Mouse (Mus musculus) liver, embryonic 12.5 days (tissue): ENCODE results near the gene Ap5b1. TPM values are rescaled to one million over a fixed set of nuclear protein-coding genes. Genes with fewer than 3 reads are reported as not detected.

Source experiments
- ATAC-seq: fragments of 200-750 bp; cut with Nextera tagmentation; 2 replicates; pipeline ENCODE4 v1.8.0; 2017; ENCODE audit warnings: moderate number of reproducible peaks, mild to moderate bottlenecking, moderate library complexity
- H3K27ac ChIP-seq: fragments of 300-500 bp; sonication (generic); 2 replicates; pipeline ENCODE4 v1.5.1; 2016; ENCODE audit warnings: mild to moderate bottlenecking
- H3K27me3 ChIP-seq: fragments of 300-500 bp; sonication (generic); replicated peaks from 2 replicates; pipeline ENCODE4 v1.6.1; 2016; ENCODE audit warnings: mild to moderate bottlenecking, moderate library complexity
- H3K36me3 ChIP-seq: fragments of 300-500 bp; sonication (generic); 2 replicates; pipeline ENCODE4 v1.6.1; 2016; ENCODE audit warnings: mild to moderate bottlenecking, moderate library complexity
- H3K4me1 ChIP-seq: fragments of 300-500 bp; sonication (generic); 2 replicates; pipeline ENCODE4 v1.6.1; 2016
- H3K4me2 ChIP-seq: fragments of 300-500 bp; sonication (generic); 2 replicates; pipeline ENCODE4 v1.6.1; 2016; ENCODE audit warnings: mild to moderate bottlenecking, moderate library complexity
- H3K4me3 ChIP-seq: fragments of 300-500 bp; sonication (generic); 2 replicates; pipeline ENCODE4 v1.5.1; 2016; ENCODE audit warnings: mild to moderate bottlenecking, moderate library complexity
- H3K9ac ChIP-seq: fragments of 300-500 bp; sonication (generic); 2 replicates; pipeline ENCODE4 v1.6.1; 2016; ENCODE audit warnings: mild to moderate bottlenecking, moderate library complexity
- H3K9me3 ChIP-seq: fragments of 300-500 bp; sonication (generic); replicated peaks from 2 replicates; pipeline ENCODE4 v1.6.1; 2016; ENCODE audit warnings: mild to moderate bottlenecking, moderate library complexity
- WGBS: fragments of 180-500 bp; shearing (Covaris S2); methylation state at CpG from one replicate; pipeline ENCODE4 v1.1.7; 2016; ENCODE audit not compliant: insufficient replicate concordance; 5-methylcytosine and 5-hydroxymethylcytosine counted together
- polyA plus RNA-seq: library from polyadenylated mRNA; unstranded; fragments of >200 nt; fragmentation: Nextera tagmentation; extraction: Ambion mirVana; gene quantifications from 2 replicates; pipeline ENCODE4 v1.2.1, GENCODE M21; 2016

Ap5b1 gene
- polyA plus RNA-seq, 1 experiment from 2014 or later = 3.4 TPM

DNA sequence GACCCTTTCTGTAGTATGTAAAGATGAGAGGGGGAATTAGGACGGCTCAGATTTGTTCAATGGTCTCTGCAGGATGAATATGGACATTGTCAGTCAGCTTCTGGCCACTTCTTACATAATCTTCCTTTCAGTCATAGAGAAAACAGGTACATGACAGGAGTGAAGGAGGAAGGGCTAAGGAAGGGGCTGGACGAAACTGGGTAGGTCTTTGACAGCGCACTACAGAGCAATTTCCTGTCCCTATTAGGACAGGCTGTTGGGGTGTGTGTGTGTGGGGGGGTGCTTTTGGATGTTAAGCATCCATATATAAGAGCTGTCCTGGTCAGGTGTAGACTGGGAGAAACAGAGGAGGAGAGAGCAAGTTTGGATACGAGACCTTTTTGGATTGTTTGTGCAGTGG is 31.4 kb downstream of the Ap5b1 start:
- Histone ChIP-seq H3K9ac (no peak overlapping the region), H3K36me3 (peaks cover 14% of the 10 kb centered on the region), H3K27me3 (0 out of 2 replicates have a peak, but pooled peaks cover 6% of the 10 kb centered on the region), H3K4me3 (no peak overlapping the region), H3K4me2 (no peak overlapping the region), H3K4me1 (peaks cover 25% of the 10 kb centered on the region), H3K9me3 (no peaks in the 10 kb centered on the region), H3K27ac (no peak overlapping the region)
- WGBS = 54% methylated on average over 4 of the region's 4 CpGs
- no peak for ATAC-seq

DNA sequence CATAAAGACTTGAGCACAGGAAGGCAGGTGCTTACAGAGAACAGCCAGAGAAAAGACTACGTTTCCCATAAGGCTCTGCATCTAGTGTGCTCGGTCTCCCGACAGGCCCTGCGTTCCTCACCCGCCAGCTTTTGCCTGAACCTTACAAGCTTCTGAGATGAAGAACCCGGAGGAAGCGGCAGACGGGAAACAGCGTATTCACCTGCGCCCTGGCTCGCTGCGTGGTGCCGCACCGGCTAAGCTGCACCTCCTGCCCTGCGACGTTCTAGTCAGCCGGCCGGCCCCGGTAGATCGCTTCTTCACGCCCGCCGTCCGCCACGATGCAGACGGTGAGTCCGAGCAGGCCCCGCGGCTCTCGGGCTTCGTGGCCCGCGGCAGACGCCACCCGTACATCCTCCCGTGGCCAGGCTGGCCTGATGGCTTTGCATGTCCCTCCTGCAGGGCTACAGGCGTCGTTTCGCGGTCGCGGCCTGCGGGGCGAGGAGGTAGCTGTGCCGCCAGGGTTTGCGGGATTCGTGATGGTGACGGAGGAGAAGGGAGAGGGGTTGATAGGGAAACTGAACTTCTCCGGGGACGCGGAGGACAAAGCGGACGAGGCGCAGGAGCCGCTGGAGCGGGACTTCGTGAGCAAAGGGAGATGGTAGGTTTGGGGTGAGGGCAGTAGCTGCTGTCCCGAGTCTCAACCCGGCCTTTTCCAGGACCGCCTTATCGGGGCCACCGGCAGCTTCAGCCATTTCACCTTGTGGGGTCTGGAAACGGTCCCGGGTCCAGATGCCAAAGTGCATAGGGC is 34.1 kb downstream of the Ap5b1 start, which contains the start of gene Rnaseh2c:
Gene Rnaseh2c, plus strand, starts transcription at position 122 of the 790 bp plus-strand sequence.
- Histone ChIP-seq H3K27me3 (0 out of 2 replicates have a peak, but pooled peaks cover 6% of the 10 kb centered on the region), H3K27ac (peak within 1 kb of the TSS; percentile 87), H3K9ac (peak within 1 kb of the TSS; percentile 91), H3K36me3 (peaks cover 42% of the 10 kb centered on the region), H3K9me3 (no peaks in the 10 kb centered on the region), H3K4me3 (peak within 1 kb of the TSS; percentile 71), H3K4me2 (peak within 1 kb of the TSS; percentile 86), H3K4me1 (peaks cover 28% of the 10 kb centered on the region)
- WGBS = under 1% methylated on average over 64 of the region's 64 CpGs
- peak; percentile 86 for ATAC-seq

DNA sequence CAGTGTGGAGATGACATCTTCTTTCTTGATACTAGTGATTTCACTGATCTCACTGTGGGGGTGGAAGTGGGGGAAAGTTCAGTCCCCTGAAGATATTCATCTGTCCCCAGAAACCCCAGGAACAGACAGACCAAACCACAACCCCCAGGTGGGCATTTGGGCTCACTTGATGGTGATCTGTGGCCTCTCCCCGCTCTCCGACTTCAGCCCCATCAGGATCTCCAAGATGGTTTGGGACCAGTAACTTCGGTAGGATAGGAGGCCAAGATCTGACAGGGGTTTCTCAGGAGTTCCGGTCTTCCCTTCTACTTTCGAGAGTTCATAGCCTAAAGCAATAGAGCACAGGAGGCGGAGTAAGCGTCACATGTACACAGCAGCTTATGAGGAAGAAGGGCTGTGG is 35.8 kb downstream of the Ap5b1 start:
- peaks cover 59% of the 10 kb centered on the region for H3K36me3 ChIP-seq
- peak overlapping the region; percentile 86 for H3K4me2 ChIP-seq
- 78% methylated on average over 7 of the region's 7 CpGs for WGBS
- H3K9me3 ChIP-seq = no peaks in the 10 kb centered on the region
- H3K4me1 ChIP-seq = peaks cover 34% of the 10 kb centered on the region
- H3K27me3 ChIP-seq = 0 out of 2 replicates have a peak, but pooled peaks cover 6% of the 10 kb centered on the region
- H3K27ac ChIP-seq = peak overlapping the region; percentile 87; the same call in 1 of the 2 replicates
- H3K4me3 ChIP-seq = peak overlapping the region; percentile 71
- H3K9ac ChIP-seq = no peak overlapping the region
- ATAC-seq = no peak

DNA sequence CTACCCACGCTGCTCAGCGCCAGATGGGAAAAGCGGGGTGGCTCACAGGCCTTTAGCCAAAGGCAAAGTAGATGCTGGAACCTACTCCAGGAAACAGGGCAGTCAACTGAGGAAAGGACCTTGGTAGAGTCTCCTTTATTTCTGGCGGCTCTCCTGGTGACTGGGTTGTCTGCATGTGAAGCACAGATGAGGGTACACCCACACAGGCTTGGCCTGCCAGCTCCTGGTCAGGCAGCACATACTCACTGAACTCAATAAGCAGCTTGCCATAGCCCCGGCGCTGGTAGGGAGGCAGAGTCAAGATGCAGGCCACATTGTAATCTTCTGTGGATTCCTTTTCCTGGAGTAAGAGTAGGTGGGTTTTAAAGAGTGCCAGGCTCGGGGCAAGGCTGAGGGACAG is 37.3 kb downstream of the Ap5b1 start:
- peaks cover 62% of the 10 kb centered on the region for H3K36me3 ChIP-seq
- no peak for ATAC-seq
- H3K4me3 ChIP-seq = no peak overlapping the region
- H3K27me3 ChIP-seq = no peaks in the 10 kb centered on the region
- no peaks in the 10 kb centered on the region for H3K9me3 ChIP-seq
- no peak overlapping the region for H3K27ac ChIP-seq
- no peak overlapping the region for H3K9ac ChIP-seq
- peaks cover 42% of the 10 kb centered on the region for H3K4me1 ChIP-seq
- H3K4me2 ChIP-seq = no peak overlapping the region
- WGBS = 90% methylated on average over 7 of the region's 7 CpGs

DNA sequence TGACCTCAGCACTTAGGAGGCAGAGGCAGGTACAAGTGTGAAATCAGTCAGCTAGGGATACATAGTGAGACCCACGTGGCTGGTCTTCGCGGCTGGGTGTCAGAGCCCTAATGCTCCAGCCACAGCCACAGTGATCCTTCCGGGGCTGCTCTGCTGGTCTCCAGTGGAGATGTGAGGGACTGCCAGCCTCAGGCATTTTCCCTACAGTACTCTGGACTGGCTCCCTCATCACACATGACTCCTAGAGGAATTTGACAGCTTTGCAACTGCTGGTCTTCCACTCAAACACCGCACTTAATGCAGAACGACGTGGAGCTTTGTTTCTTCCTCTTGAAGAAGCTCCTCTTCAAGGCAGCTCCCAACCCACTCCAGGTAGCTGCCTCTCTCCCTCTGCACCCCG is 38.4 kb downstream of the Ap5b1 start:
- H3K4me3 ChIP-seq = no peak overlapping the region
- WGBS = 80% methylated on average over 8 of the region's 8 CpGs
- H3K36me3 ChIP-seq = peaks cover 62% of the 10 kb centered on the region
- H3K27me3 ChIP-seq = no peaks in the 10 kb centered on the region
- H3K27ac ChIP-seq = no peak overlapping the region
- H3K4me2 ChIP-seq = no peak overlapping the region
- peaks cover 52% of the 10 kb centered on the region for H3K4me1 ChIP-seq
- no peaks in the 10 kb centered on the region for H3K9me3 ChIP-seq
- H3K9ac ChIP-seq = no peak overlapping the region
- no peak for ATAC-seq

DNA sequence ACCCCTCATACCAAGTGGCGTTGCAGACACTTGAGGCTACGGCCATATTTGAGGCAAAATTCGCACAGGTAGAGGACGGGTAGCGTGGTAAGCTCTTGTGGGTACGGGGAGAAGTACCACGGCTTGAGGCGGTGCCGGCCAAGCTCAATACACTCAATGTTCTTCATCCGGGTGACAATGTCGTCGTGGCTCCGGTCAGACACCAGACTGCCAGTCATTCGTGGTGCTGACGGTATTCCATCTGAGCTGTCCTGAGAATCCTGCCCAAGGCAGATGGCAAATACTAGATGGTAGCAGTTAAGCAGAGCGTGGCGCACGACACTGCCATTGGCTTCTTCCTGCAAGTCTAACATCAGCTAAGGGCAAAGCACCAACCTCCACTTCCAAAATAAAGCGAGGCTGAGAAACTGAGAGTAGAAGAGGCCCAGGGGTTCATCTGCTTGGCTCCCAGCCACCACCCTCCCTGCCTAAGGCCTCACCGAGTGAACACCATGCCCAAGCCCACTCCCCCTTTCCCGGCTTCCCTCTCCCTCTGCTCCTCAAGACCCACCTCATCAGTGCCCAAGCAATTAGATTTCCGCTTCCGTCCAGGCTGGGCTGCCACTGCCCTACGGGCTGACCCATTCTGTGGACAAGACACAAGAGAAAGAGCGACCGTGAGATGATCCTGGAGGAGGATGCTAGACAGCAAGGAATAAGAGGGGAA is 40.0 kb downstream of the Ap5b1 start:
- WGBS = 91% methylated on average over 26 of the region's 26 CpGs
- H3K4me2 ChIP-seq = no peak overlapping the region
- H3K27me3 ChIP-seq = no peaks in the 10 kb centered on the region
- no peak overlapping the region for H3K9ac ChIP-seq
- no peak overlapping the region for H3K27ac ChIP-seq
- no peaks in the 10 kb centered on the region for H3K9me3 ChIP-seq
- peaks cover 56% of the 10 kb centered on the region for H3K4me1 ChIP-seq
- H3K36me3 ChIP-seq = peaks cover 61% of the 10 kb centered on the region
- no peak overlapping the region for H3K4me3 ChIP-seq
- no peak for ATAC-seq

DNA sequence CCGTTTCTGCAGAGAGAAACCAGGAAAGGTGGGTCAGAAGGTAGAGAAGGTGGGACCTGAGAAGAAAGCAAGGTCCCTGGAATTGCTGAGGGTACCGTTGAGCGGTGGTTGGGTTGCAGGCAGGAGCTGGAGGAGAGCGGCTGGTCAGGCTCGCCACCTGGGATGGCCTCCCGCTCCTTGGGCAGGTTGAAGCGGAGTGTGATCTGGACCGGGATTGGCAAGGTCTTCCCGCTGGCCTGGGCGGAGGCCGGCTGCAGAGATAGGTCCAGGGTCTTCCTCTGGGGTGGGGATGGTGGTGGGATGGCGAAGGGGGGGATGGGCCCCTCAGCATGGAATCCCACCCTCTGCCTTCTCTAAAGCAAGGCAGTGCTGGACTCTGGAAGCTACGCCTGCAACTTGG is 40.9 kb downstream of the Ap5b1 start:
- ATAC-seq = no peak
- WGBS = 94% methylated on average over 13 of the region's 13 CpGs
- H3K9ac ChIP-seq = peak overlapping the region; percentile 74; the same call in 1 of the 2 replicates
- H3K27me3 ChIP-seq = no peaks in the 10 kb centered on the region
- H3K9me3 ChIP-seq = no peaks in the 10 kb centered on the region
- H3K4me1 ChIP-seq = peaks cover 56% of the 10 kb centered on the region
- H3K27ac ChIP-seq = peak overlapping the region; percentile 88
- peaks cover 52% of the 10 kb centered on the region for H3K36me3 ChIP-seq
- H3K4me2 ChIP-seq = peak overlapping the region; percentile 86
- peak overlapping the region; percentile 71 for H3K4me3 ChIP-seq

DNA sequence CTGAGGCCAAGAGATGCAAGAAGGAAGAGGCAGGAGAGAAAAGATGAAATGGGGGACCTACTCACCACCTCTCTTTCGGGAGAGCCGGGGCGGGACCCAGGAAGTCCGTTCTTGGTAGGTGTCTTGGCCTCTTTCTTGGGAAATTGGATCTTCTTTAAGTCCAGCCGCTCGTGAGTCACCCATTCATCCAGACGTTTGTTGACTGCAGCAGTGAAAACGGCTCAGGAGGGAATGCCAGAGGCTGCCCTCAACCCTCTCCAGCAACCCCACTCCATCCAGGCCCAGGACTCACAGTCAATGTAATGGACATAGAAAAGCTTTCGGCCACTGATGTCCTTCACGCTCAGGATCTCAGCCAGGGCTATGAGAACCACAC is 41.3 kb downstream of the Ap5b1 start:
- H3K4me3 ChIP-seq = peak overlapping the region; percentile 71
- H3K9me3 ChIP-seq = no peaks in the 10 kb centered on the region
- no peak for ATAC-seq
- H3K36me3 ChIP-seq = peaks cover 48% of the 10 kb centered on the region
- H3K27me3 ChIP-seq = no peaks in the 10 kb centered on the region
- peaks cover 56% of the 10 kb centered on the region for H3K4me1 ChIP-seq
- H3K9ac ChIP-seq = peak overlapping the region; percentile 74
- peak overlapping the region; percentile 86 for H3K4me2 ChIP-seq
- 58% methylated on average over 10 of the region's 10 CpGs for WGBS
- H3K27ac ChIP-seq = peak overlapping the region; percentile 88

DNA sequence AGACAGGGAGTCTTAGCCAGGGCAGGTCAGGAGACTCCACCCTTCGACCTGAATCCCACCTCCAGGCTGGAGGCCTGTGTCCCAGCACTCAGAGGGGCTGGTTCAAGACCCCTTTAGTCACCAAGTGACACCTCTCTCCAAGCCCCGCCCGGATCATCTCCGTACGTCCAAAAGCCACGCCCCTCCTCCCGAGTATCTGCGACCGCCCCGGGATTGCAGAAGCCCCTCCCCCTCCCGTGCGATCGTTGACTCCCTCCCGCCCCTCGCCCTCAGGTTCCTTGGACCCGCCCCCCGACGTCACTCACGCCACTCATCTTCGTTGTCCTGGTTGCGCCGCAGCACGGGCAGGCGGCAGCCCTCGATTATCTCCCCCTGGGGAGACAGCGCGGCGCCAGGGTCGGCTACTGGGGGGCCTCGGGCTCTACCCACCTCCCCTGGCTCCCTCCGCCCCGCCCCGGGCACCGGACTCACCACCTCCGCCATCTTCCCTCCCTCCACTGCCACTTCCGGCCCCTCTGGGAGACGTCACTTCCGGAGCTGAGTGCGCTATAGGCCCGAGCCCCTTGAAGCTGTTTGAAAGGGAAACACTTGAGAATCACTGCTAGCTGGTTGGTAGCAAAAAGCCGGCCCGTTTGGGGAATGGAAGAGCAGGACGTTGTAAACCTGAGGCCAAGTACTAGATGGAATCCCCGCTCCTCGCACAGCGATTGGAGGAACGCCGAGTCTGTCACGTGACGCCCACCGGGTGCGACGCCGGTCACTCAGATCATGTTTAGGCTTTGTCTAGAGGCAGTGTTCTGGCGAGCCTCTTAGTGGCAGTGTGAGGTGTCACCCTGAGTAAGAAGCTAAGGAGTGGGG is 42.0 kb downstream of the Ap5b1 start, which contains the start of gene Kat5:
Gene Kat5, minus strand, starts transcription at position 691 of the 858 bp plus-strand sequence.
- under 1% methylated on average over 54 of the region's 55 CpGs for WGBS

DNA sequence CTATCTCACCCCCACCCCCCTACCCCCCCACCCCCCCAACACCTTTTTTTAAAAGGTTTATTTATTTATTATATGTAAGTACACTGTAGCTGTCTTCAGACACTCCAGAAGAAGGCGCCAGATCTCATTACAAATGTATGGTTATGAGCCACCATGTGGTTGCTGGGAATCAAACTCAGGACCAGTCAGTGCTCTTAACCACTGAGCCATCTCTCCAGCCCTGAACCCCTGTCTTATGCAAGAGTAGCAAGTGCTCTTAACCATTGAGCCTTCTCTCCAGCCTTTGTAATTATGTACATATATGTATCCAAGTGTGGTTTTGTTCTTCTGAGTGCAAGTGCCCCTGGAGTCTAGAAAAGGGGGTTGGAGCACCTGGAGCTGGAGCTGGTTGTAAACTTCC is 44.1 kb downstream of the Ap5b1 start:
- Histone ChIP-seq H3K9ac (no peak overlapping the region), H3K27ac (0 out of 2 replicates have a peak overlapping the region, but pooled peaks have one; percentile 38), H3K4me2 (no peak overlapping the region), H3K9me3 (no peaks in the 10 kb centered on the region), H3K27me3 (0 out of 2 replicates have a peak, but pooled peaks cover 3% of the 10 kb centered on the region), H3K36me3 (peaks cover 20% of the 10 kb centered on the region), H3K4me1 (peaks cover 54% of the 10 kb centered on the region), H3K4me3 (no peak overlapping the region)
- 85% methylated on average over 1 of the region's 1 CpGs for WGBS
- ATAC-seq = no peak

More for the DNA sequence above, 42.0 kb downstream of the Ap5b1 start, which contains the start of gene Kat5:
- no peaks in the 10 kb centered on the region for H3K9me3 ChIP-seq
- peak within 1 kb of the TSS; percentile 88 for H3K27ac ChIP-seq
- peak within 1 kb of the TSS; percentile 71 for H3K4me3 ChIP-seq
- peak within 1 kb of the TSS; percentile 74 for H3K9ac ChIP-seq
- peaks cover 54% of the 10 kb centered on the region for H3K4me1 ChIP-seq
- H3K4me2 ChIP-seq = peak within 1 kb of the TSS; percentile 86
- peak; percentile 85 for ATAC-seq
- 0 out of 2 replicates have a peak, but pooled peaks cover under 1% of the 10 kb centered on the region for H3K27me3 ChIP-seq
- peaks cover 42% of the 10 kb centered on the region for H3K36me3 ChIP-seq

DNA sequence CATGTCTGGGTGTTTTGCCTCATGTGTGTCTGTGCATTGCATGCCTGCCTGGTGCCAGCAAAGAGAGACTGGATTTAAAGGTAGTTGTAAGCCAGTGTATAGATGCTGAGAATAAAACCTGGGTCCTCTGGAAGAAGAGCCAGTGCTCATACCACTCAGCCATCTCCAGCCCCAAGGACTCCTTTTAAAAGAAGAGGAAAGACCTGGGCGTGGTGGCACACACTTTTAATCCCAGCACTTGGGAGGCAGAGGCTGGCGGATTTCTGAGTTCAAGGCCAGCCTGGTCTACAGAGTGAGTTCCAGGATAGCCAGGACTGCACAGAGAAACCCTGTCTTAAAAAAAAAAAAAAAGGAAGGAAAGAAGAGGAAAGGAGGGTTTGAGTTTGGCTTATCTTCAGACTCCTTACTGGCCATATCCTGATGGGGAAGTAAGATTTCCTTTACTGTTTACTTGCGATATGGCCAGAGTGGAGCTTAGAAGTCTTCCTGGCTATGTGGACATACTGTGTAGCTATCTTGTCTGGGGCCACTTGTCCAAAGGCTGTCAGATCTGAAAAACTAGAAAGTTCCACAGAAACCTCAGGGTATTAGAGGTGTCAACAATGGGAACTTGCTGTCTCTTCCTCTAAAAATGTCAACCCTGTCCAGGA is 45.1 kb downstream of the Ap5b1 start:
- Histone ChIP-seq H3K36me3 (peaks cover 11% of the 10 kb centered on the region), H3K4me2 (peak overlapping the region; percentile 13; the same call in 1 of the 2 replicates), H3K27ac (peak overlapping the region; percentile 49), H3K4me3 (no peak overlapping the region), H3K4me1 (peaks cover 54% of the 10 kb centered on the region), H3K9me3 (no peaks in the 10 kb centered on the region), H3K9ac (peak overlapping the region; percentile 46; the same call in 1 of the 2 replicates), H3K27me3 (0 out of 2 replicates have a peak, but pooled peaks cover 3% of the 10 kb centered on the region)
- ATAC-seq = peak; percentile 36; the same call in 1 of the 2 replicates
- 24% methylated on average over 3 of the region's 3 CpGs for WGBS
